Mouse (Mus musculus) brain, adult 2 months (tissue): ENCODE measurements around the gene Prl7b1.

Experiments
- DNase-seq: peaks from one replicate; pipeline ENCODE4 v3.0.0; 2011; ENCODE audit warnings: low read depth, low spot score

Gene Prl7b1

GRCm38 (mm10) chr13:27610482-27610881 is at the start of gene Prl7b1:
Prl7b1 (minus strand) TSS chr13:27610582.
- DNase-seq: no peak

- no peak for DNase-seq
Observed at GRCm38 (mm10) chr13:27642393-27642792, 32.0 kb upstream of the Prl7b1 start, which contains the start of gene Prl7a1. Prl7a1 (minus strand) TSS chr13:27642493.

- no peak for DNase-seq
Observed at GRCm38 (mm10) chr13:27582071-27582470, 28.3 kb downstream of the Prl7b1 start, which contains the start of gene Prl8a1. Prl8a1 (minus strand) TSS chr13:27582171.

GRCm38 (mm10) chr13:27564506-27564905 is 45.9 kb downstream of the Prl7b1 start, which contains the start of gene Prl8a9:
Prl8a9 (minus strand) TSS chr13:27564606.
- DNase-seq: no peak

- no peak for DNase-seq
Observed at GRCm38 (mm10) chr13:27553336-27553735, 57.0 kb downstream of the Prl7b1 start.
